Mouse (Mus musculus): ENCODE results near the gene Acbd6. TPM values are rescaled to one million over a fixed set of nuclear protein-coding genes. Genes with fewer than 3 reads are reported as not detected.

The Acbd6 gene
- total and polyA plus RNA-seq, 2 experiments: 14.8 to 71.5 TPM

DNA sequence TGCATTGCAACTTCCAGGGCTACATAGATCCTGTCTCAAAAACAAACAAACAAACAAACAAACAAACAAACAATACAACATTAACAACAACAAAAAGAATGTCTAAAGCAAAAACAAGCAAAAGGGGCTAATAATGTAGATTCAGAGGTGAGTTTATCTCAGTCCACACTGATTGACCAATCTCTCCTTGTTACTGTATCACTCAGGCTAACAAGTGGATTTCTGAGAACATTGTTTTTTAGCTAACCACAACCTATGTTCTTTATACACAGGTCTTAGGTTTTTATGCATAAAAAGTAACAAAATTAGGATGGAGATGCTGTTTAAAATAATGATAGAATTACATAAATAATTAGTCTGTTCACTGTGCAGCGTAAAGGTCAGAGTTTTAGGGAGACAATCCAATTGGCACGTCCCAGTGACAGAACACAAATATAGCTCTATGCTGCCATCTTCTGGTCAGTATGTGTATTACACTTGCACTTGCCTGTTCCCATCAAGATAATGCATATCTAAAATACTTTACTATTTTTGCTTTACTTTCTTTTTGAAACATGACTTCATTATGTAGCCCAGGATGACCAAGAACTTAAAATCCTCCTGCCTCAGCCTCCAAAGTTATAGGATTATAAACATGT, 20.8 kb upstream of the Acbd6 start:
- no peaks in the 10 kb centered on the region for H3K79me2 ChIP-seq (ENCODE audit: control insufficient read depth, insufficient read depth, low read length)
- H3K4me1 ChIP-seq (ENCODE audit: control insufficient read depth, insufficient read depth, low read length): peaks cover 12% of the 10 kb centered on the region
- H3K36me3 ChIP-seq (ENCODE audit: control insufficient read depth, insufficient read depth, low read length): no peaks in the 10 kb centered on the region
- WGBS: 1% methylated on average over 2 of the region's 2 CpGs
- no peak overlapping the region for H3K9ac ChIP-seq (ENCODE audit: low read depth, low read length)
- H3K4me3 ChIP-seq (ENCODE audit: insufficient read depth, low read depth, low read length): no peak overlapping the region
- peak; percentile 75 for DNase-seq (ENCODE audit: extremely low read depth, low read depth, low spot score)
- TF ChIP-seq CTCF (IDR thresholded peaks at IDR 0.05; ENCODE audit: low read depth, low read length) (peak; percentile 79), POLR2A (IDR thresholded peaks at IDR 0.05; ENCODE audit: extremely low read depth, insufficient read depth, low read length) (no peak)
- H3K27me3 ChIP-seq (ENCODE audit: control insufficient read depth, insufficient read depth, low read length): no peaks in the 10 kb centered on the region
- no peak overlapping the region for H3K27ac ChIP-seq (replicated peaks; ENCODE audit: insufficient read depth, low read depth, low read length)

DNA sequence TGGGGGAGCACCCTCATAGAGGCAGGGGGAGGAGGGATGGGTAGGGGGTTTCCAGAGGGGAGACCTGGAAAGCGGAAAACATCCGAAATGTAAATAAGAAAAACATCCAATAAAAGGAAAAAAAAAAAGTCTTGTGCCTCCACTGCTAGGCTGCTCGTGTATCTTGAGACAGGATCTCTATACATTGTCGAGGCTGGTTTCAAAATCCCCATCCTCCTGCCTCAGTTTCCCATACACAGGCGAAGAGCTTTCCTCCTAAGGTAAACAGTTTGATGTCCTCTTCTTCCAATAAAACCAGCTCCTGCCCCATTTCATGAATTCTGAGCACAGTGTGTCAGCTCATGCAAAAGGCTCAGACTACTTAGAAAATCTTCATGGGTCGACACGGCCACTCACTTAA, 19.9 kb upstream of the Acbd6 start:
- H3K27me3 ChIP-seq (ENCODE audit: control insufficient read depth, insufficient read depth, low read length): no peaks in the 10 kb centered on the region
- no peak for DNase-seq (ENCODE audit: extremely low read depth, low read depth, low spot score)
- H3K36me3 ChIP-seq (ENCODE audit: control insufficient read depth, insufficient read depth, low read length): no peaks in the 10 kb centered on the region
- TF ChIP-seq CTCF (IDR thresholded peaks at IDR 0.05; ENCODE audit: low read depth, low read length) (no peak), POLR2A (IDR thresholded peaks at IDR 0.05; ENCODE audit: extremely low read depth, insufficient read depth, low read length) (no peak)
- H3K4me1 ChIP-seq (ENCODE audit: control insufficient read depth, insufficient read depth, low read length): peaks cover 8% of the 10 kb centered on the region; the same call in 1 of the 2 replicates
- H3K4me3 ChIP-seq (ENCODE audit: insufficient read depth, low read depth, low read length): no peak overlapping the region
- no peak overlapping the region for H3K9ac ChIP-seq (ENCODE audit: low read depth, low read length)
- no peak overlapping the region for H3K27ac ChIP-seq (replicated peaks; ENCODE audit: insufficient read depth, low read depth, low read length)
- 66% methylated on average over 7 of the region's 7 CpGs for whole genome bisulfite sequencing
- no peaks in the 10 kb centered on the region for H3K79me2 ChIP-seq (ENCODE audit: control insufficient read depth, insufficient read depth, low read length)

DNA sequence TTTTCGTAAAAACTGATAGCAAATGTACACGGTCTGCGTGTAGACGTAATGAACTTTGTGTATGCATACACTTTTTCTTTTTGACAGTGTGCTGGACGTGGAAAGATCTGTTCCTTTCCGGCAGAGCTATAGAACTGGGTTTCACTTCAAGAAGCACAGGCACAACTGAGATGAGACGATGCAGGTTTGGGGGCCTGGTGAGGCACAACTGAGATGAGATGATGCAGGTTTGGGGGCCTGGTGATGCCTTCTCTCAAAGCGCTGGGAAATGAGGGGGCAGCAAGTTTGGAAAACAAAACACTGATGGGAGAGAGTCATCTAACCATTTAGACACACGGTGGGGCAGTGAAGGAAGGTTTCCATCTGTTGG, 293 bp upstream of the Acbd6 start:
- Histone ChIP-seq H3K4me3 (ENCODE audit: insufficient read depth, low read depth, low read length) (peak overlapping the region; percentile 90), H3K4me1 (ENCODE audit: control insufficient read depth, insufficient read depth, low read length) (peaks cover 6% of the 10 kb centered on the region), H3K79me2 (ENCODE audit: control insufficient read depth, insufficient read depth, low read length) (peaks cover 11% of the 10 kb centered on the region; the same call in 1 of the 2 replicates), H3K27me3 (ENCODE audit: control insufficient read depth, insufficient read depth, low read length) (no peaks in the 10 kb centered on the region), H3K36me3 (ENCODE audit: control insufficient read depth, insufficient read depth, low read length) (no peaks in the 10 kb centered on the region), H3K9ac (ENCODE audit: low read depth, low read length) (peak overlapping the region; percentile 7; the same call in 1 of the 2 replicates), H3K27ac (replicated peaks; ENCODE audit: insufficient read depth, low read depth, low read length) (no peak overlapping the region)
- WGBS: 63% methylated on average over 9 of the region's 9 CpGs
- no peak for DNase-seq (ENCODE audit: extremely low read depth, low read depth, low spot score)
- TF ChIP-seq CTCF (IDR thresholded peaks at IDR 0.05; ENCODE audit: low read depth, low read length) (no peak), POLR2A (IDR thresholded peaks at IDR 0.05; ENCODE audit: extremely low read depth, insufficient read depth, low read length) (no peak)

DNA sequence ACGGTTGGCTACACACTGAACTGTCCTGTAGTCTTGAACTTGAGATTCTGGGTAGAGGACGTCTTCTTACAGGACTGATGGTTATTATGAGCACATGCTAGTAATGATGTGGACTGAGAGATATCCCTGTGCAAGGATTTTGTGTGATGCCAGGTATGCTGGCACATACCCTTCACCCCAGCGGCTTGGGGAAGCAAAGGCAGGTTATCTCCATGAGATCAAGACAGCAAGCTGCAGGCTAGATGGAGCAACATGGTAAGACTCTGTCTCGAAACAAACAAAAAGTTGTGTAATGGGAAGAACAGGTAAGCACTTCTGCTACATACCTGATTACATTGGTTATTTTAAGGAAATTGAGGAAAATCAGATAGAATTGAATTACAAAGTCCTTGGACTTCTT, 2.1 kb downstream of the Acbd6 start:
- no peak overlapping the region for H3K4me3 ChIP-seq (ENCODE audit: insufficient read depth, low read depth, low read length)
- WGBS: 64% methylated on average over 4 of the region's 4 CpGs
- peak; percentile 30 for DNase-seq (ENCODE audit: extremely low read depth, low read depth, low spot score)
- H3K79me2 ChIP-seq (ENCODE audit: control insufficient read depth, insufficient read depth, low read length): peaks cover 11% of the 10 kb centered on the region; the same call in 1 of the 2 replicates
- H3K36me3 ChIP-seq (ENCODE audit: control insufficient read depth, insufficient read depth, low read length): no peaks in the 10 kb centered on the region
- peaks cover 6% of the 10 kb centered on the region for H3K4me1 ChIP-seq (ENCODE audit: control insufficient read depth, insufficient read depth, low read length)
- H3K9ac ChIP-seq (ENCODE audit: low read depth, low read length): no peak overlapping the region
- H3K27me3 ChIP-seq (ENCODE audit: control insufficient read depth, insufficient read depth, low read length): no peaks in the 10 kb centered on the region
- no peak for TF ChIP-seq POLR2A (IDR thresholded peaks at IDR 0.05; ENCODE audit: extremely low read depth, insufficient read depth, low read length)
- no peak overlapping the region for H3K27ac ChIP-seq (replicated peaks; ENCODE audit: insufficient read depth, low read depth, low read length)

DNA sequence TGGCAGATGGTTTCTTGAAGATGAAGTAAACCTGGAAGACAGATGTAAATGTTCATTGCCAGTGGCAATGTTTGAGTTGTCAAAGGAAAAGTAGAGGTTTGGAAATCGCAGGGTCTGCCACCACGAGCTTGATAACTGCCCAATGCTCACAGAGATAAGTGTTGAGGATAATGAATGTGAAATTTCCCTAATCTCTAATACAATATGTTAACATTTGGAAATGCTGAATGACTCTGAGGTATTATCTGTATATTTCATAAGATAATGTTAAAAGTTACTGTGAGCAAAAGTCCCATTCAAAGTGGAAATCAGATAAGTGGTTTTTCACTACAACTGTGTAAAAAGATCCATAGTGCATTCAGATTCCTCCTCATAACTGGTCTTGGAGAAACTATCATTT, 2.8 kb downstream of the Acbd6 start:
- no peak overlapping the region for H3K27ac ChIP-seq (replicated peaks; ENCODE audit: insufficient read depth, low read depth, low read length)
- H3K79me2 ChIP-seq (ENCODE audit: control insufficient read depth, insufficient read depth, low read length): peaks cover 11% of the 10 kb centered on the region; the same call in 1 of the 2 replicates
- peaks cover 2% of the 10 kb centered on the region; the same call in 1 of the 2 replicates for H3K36me3 ChIP-seq (ENCODE audit: control insufficient read depth, insufficient read depth, low read length)
- TF ChIP-seq POLR2A (IDR thresholded peaks at IDR 0.05; ENCODE audit: extremely low read depth, insufficient read depth, low read length) (no peak), CTCF (IDR thresholded peaks at IDR 0.05; ENCODE audit: low read depth, low read length) (no peak)
- no peak overlapping the region for H3K9ac ChIP-seq (ENCODE audit: low read depth, low read length)
- 78% methylated on average over 2 of the region's 2 CpGs for WGBS
- no peak overlapping the region for H3K4me3 ChIP-seq (ENCODE audit: insufficient read depth, low read depth, low read length)
- DNase-seq (ENCODE audit: extremely low read depth, low read depth, low spot score): no peak
- no peaks in the 10 kb centered on the region for H3K27me3 ChIP-seq (ENCODE audit: control insufficient read depth, insufficient read depth, low read length)
- peaks cover 6% of the 10 kb centered on the region for H3K4me1 ChIP-seq (ENCODE audit: control insufficient read depth, insufficient read depth, low read length)

DNA sequence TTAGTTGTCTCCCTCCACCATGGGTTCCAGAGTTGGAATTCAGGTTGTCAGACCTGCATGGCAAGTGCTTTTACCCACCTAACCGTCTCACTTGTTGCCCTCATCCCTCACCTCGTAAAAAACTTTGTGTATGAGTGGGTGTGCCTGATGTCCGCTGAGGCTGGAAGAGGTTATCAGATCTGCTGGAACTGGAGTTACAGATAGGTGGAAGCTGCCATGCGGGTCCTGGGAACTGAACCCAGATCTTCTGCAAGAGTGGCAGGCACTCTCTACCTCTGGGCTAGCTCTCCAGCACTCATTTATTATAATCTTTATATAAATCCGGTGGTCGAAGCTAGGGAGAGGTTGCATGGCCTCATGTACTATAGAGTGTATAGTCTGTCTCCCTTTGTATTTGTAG, 4.3 kb downstream of the Acbd6 start:
- H3K4me3 ChIP-seq (ENCODE audit: insufficient read depth, low read depth, low read length): no peak overlapping the region
- no peaks in the 10 kb centered on the region for H3K27me3 ChIP-seq (ENCODE audit: control insufficient read depth, insufficient read depth, low read length)
- no peak overlapping the region for H3K9ac ChIP-seq (ENCODE audit: low read depth, low read length)
- TF ChIP-seq POLR2A (IDR thresholded peaks at IDR 0.05; ENCODE audit: extremely low read depth, insufficient read depth, low read length) (no peak), CTCF (IDR thresholded peaks at IDR 0.05; ENCODE audit: low read depth, low read length) (no peak)
- H3K36me3 ChIP-seq (ENCODE audit: control insufficient read depth, insufficient read depth, low read length): peaks cover 3% of the 10 kb centered on the region; the same call in 1 of the 2 replicates
- no peak overlapping the region for H3K27ac ChIP-seq (replicated peaks; ENCODE audit: insufficient read depth, low read depth, low read length)
- H3K79me2 ChIP-seq (ENCODE audit: control insufficient read depth, insufficient read depth, low read length): peaks cover 11% of the 10 kb centered on the region; the same call in 1 of the 2 replicates
- no peak for DNase-seq (ENCODE audit: extremely low read depth, low read depth, low spot score)
- WGBS: 69% methylated on average over 6 of the region's 6 CpGs
- peaks cover 6% of the 10 kb centered on the region for H3K4me1 ChIP-seq (ENCODE audit: control insufficient read depth, insufficient read depth, low read length)

All from liver, adult 2 months (tissue).